15 mouse cellular contexts compared by ENCODE assay signal in the genomic region with DNA sequence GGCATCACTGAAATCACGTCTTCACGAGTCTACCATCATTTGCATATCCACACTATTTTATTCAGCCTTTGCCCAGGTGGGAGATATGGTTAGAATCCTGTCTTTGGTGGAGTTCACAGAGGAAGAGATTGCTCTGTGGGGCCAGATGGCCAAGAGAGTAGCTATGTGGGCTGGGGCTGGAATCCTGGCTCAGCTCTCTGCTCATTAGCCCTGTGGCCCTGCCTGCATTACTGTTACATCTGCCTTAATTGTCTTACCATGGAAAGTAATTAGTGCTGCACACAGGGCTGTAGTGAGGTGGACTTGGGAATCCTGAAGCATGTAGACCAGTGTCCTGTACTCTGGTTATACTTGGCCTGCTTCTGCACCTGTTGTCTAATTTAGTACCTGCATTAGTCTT. TPM values are rescaled to one million over a fixed set of nuclear protein-coding genes. Genes with fewer than 3 reads are reported as not detected.
DNase-seq lines count a peak whose midpoint lies in the region; ATAC-seq and TF ChIP-seq lines count a peak whose summit lies in the region.
"Had no signal": no experiment of that assay in that cellular context is flagged by ENCODE, and none has a peak within 500 bp of the region (broad histone marks: within the 10 kb centered on the region; RNA-seq: fewer than 3 reads in every experiment).

No protein-coding gene starts in this region.

- intact Hi-C loops in left cerebral cortex, adult 2 months (cut with DNase I) = no loop called here

- H3K4me3 ChIP-seq in left cerebral cortex, adult 2 months = no peak overlapping the region
- H3K4me3 ChIP-seq in cerebellum, adult 2 months (replicated peaks; ENCODE audit: insufficient read depth, low read depth, low read length) = no peak overlapping the region
- no peak overlapping the region for H3K4me3 ChIP-seq in hindbrain, postnatal 0 days (ENCODE audit: low read length)
- H3K4me3 ChIP-seq: hindbrain, embryonic 15.5 days had no signal

- H3K27me3 ChIP-seq in cerebellum, adult 2 months (ENCODE audit: control insufficient read depth, insufficient read depth, low read length) = no peaks in the 10 kb centered on the region
- H3K27me3 ChIP-seq in hindbrain, postnatal 0 days (ENCODE audit: insufficient read depth, low read length) = no peaks in the 10 kb centered on the region
- H3K27me3 ChIP-seq: hindbrain, embryonic 15.5 days had no signal

- no peak overlapping the region for H3K4me2 ChIP-seq in hindbrain, postnatal 0 days (ENCODE audit: low read depth, low read length)
- H3K4me2 ChIP-seq: heart, embryonic 11.5 days; hindbrain, embryonic 15.5 days; liver, embryonic 11.5 days had no signal

- TF ChIP-seq CTCF in left cerebral cortex, adult 2 months (IDR thresholded peaks at IDR 0.05) = no peak
- TF ChIP-seq CTCF in cerebellum, adult 2 months (IDR thresholded peaks at IDR 0.05; ENCODE audit: borderline replicate concordance, insufficient read depth, low read depth, low read length) = no peak
- TF ChIP-seq CTCF in hindbrain, postnatal 0 days (IDR thresholded peaks at IDR 0.05; ENCODE audit: low read depth) = no peak

- H3K9me3 ChIP-seq in hindbrain, postnatal 0 days (ENCODE audit: low read length) = no peaks in the 10 kb centered on the region
- H3K9me3 ChIP-seq: hindbrain, embryonic 15.5 days had no signal

- peaks cover 48% of the 10 kb centered on the region for H3K4me1 ChIP-seq in cerebellum, adult 2 months (ENCODE audit: control insufficient read depth, insufficient read depth, low read length)
- peaks cover 5% of the 10 kb centered on the region; the same call in 1 of the 2 replicates for H3K4me1 ChIP-seq in hindbrain, postnatal 0 days (ENCODE audit: insufficient read depth, low read length)

- H3K9ac ChIP-seq in hindbrain, postnatal 0 days (replicated peaks; ENCODE audit: low read length) = no peak overlapping the region
- H3K9ac ChIP-seq: hindbrain, embryonic 15.5 days had no signal

- H3K27ac ChIP-seq in left cerebral cortex, adult 2 months = peak overlapping the region; percentile 28; the same call in 1 of the 2 replicates
- H3K27ac ChIP-seq in cerebellum, adult 2 months (ENCODE audit: insufficient read depth, low read length) = peak overlapping the region; percentile 26; the same call in 1 of the 2 replicates
- H3K27ac ChIP-seq in hindbrain, postnatal 0 days = no peak overlapping the region
- H3K27ac ChIP-seq: hindbrain, embryonic 15.5 days had no signal

- no peak for TF ChIP-seq POLR2A in cerebellum, adult 2 months (IDR thresholded peaks at IDR 0.05; ENCODE audit: borderline replicate concordance, insufficient read depth, low read length)

- peak; percentile 55 to 68 for DNase-seq in cerebellum, adult 18-20 months
- no peak for DNase-seq in cerebellum, postnatal 4 days (ENCODE audit: low spot score in 2 of 2)
- DNase-seq in left cerebral cortex, adult 2 months (ENCODE audit: extremely low spot score in 1 of 2, low spot score in 2 of 2) = no peak
- no peak for DNase-seq in left cerebral cortex, adult 9 months (ENCODE audit: low spot score in 2 of 2)
- peak; percentile 53 to 69 for DNase-seq in cerebellum, adult 2 months
- DNase-seq in hindbrain, postnatal 0 days (ENCODE audit: low spot score) = no peak
- DNase-seq in gastrocnemius, postnatal 4 days (ENCODE audit: low spot score in 2 of 2) = no peak
- DNase-seq in frontal cortex, postnatal 14 days (ENCODE audit: low spot score in 2 of 2) = no peak
- DNase-seq: adrenal gland, postnatal 36 days; kidney, postnatal 10 days; right cerebral cortex, postnatal 14 days had no signal

- WGBS in cerebellum, adult 2 months = 12% methylated on average over 2 of the region's 2 CpGs
- WGBS in hindbrain, postnatal 0 days = 72% methylated on average over 2 of the region's 2 CpGs

- H3K36me3 ChIP-seq in hindbrain, postnatal 0 days (ENCODE audit: insufficient read depth, low read length) = no peaks in the 10 kb centered on the region
- H3K36me3 ChIP-seq: hindbrain, embryonic 15.5 days had no signal

- peak; percentile 62 for ATAC-seq in hindbrain, postnatal 0 days
- ATAC-seq: midbrain, embryonic 16.5 days had no signal

RNA-seq across cellular contexts. Expression of a gene that starts 7.6 kb away (rescaled TPM):
- total RNA-seq in left cerebral cortex, adult 2 months (2021) = 10 to 100 TPM; 91.0 to 91.6 TPM
- 33.2 and 33.5 TPM in 2 replicates for polyA plus RNA-seq in cerebellum, adult 2 months (2012; rRNA removed)
- 21.7 and 23.6 TPM in 2 replicates for total RNA-seq in hindbrain, postnatal 0 days (2014; rRNA removed)
- 21.7 and 23.5 TPM in 2 replicates for polyA plus RNA-seq in hindbrain, postnatal 0 days (2015; fragmentation: Nextera tagmentation; extraction: Ambion mirVana)
- total RNA-seq in gastrocnemius, postnatal 4 days (2021) = 10 to 100 TPM; 20.2 to 22.6 TPM

RNA-seq across cellular contexts. Expression of a gene that starts 37.6 kb away (rescaled TPM):
- 1 to 10 TPM; 7.1 to 8.1 TPM for total RNA-seq in left cerebral cortex, adult 2 months (2021)
- 2.7 and 3.0 TPM in 2 replicates for polyA plus RNA-seq in cerebellum, adult 2 months (2012; rRNA removed)
- total RNA-seq in hindbrain, postnatal 0 days (2014; rRNA removed) = 6.6 and 11.4 TPM in 2 replicates
- 5.7 and 6.2 TPM in 2 replicates for polyA plus RNA-seq in hindbrain, postnatal 0 days (2015; fragmentation: Nextera tagmentation; extraction: Ambion mirVana)
- 1 to 10 TPM; 7.9 to 8.6 TPM for total RNA-seq in gastrocnemius, postnatal 4 days (2021)

Comparison
In these comparisons a context has a peak if more than half of its experiments do, and no peak if none do; other contexts are left out.
1. DNase-seq: peak in cerebellum, adult 18-20 months (2 of 2) and cerebellum, adult 2 months (2 of 2); none in cerebellum, postnatal 4 days (0 of 2), left cerebral cortex, adult 2 months (0 of 2), left cerebral cortex, adult 9 months (0 of 2), hindbrain, postnatal 0 days (single experiment), gastrocnemius, postnatal 4 days (0 of 2) and frontal cortex, postnatal 14 days (0 of 2).